Mouse (Mus musculus): ENCODE data around the gene Arrdc5. TPM values are rescaled to one million over a fixed set of nuclear protein-coding genes. Genes with fewer than 3 reads are reported as not detected.
A peak's percentile ranks its signal among the peaks of the same experiment; 100 is the strongest.

The Arrdc5 gene
- total RNA-seq, 2 experiments from 2014 or later, result not detected

DNA sequence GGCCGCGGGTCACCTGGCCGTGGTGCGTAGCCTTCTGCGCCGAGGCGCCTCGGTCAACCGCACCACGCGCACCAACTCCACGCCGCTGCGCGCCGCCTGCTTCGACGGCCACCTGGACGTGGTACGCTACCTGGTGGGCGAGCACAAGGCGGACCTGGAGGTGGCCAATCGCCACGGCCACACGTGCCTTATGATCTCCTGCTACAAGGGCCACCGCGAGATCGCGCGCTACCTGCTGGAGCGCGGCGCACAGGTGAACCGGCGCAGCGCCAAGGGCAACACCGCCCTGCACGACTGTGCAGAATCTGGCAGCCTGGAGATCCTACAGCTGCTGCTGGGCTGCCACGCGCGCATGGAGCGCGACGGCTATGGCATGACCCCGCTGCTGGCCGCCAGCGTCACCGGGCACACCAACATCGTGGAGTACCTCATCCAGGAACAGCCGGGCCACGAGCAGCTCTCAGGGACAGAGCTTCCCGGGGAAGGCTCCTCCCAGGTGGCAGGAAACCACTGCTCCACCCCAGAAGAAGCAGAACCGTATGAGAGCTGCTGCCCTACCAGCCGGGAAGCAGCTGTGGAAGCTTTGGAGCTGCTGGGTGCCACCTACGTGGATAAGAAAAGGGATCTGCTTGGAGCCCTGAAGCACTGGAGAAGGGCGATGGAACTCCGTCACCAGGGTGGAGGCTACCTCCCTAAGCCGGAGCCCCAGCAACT, 42.7 kb downstream of the Arrdc5 start:
- intact Hi-C loops (cut with DNase I), result loop anchor here (10.0 kb wide), 1 partner anchor 293 kb away; no protein-coding TSS in a partner anchor
- Histone ChIP-seq H3K4me3 (peak overlapping the region; percentile 87), H3K27ac (peak overlapping the region; percentile 98)
- DNase-seq, result peak; percentile 74
- no peak for TF ChIP-seq CTCF (IDR thresholded peaks at IDR 0.05)

DNA sequence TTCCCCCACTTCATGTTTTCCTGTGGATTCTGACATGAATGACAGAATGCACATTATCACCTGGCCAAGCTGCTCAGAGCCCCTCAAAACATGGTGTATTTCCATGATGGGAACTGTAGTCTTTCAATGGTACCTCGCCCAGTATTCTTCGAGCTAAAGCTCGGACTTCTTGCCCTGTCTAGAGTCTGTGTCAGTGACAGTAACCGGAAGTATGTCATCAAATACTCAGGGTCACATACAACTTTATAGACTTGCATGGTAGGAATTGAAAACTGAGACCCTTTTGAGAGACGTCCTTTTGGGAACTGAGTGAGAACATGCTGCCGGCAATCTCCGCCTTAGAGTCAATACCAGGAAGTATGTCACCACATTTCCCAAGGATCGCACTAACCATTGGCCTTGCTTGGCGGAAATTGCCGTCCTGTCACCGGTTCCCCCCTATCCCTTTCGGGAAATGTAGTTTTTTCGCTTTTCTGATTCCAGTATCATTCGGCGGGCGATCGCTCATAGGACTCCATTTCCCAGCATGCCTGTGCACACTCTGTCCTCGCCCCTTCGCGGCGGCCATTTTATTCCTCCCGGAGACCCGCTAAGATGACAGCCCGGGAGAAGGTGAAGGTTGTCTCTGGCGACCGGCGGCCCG, 43.7 kb downstream of the Arrdc5 start, which contains the start of gene Fem1a:
Gene Fem1a (plus strand): TSS at position 572 of the 643 bp plus-strand sequence.
- peak within 1 kb of the TSS; percentile 87 for H3K4me3 ChIP-seq
- DNase-seq, result peak; percentile 94
- TF ChIP-seq CTCF (IDR thresholded peaks at IDR 0.05), result no peak
- H3K27ac ChIP-seq, result peak within 1 kb of the TSS; percentile 98
- intact Hi-C loops (cut with DNase I), result loop anchor here (10.0 kb wide), 1 partner anchor 292 kb away; no protein-coding TSS in a partner anchor

DNA sequence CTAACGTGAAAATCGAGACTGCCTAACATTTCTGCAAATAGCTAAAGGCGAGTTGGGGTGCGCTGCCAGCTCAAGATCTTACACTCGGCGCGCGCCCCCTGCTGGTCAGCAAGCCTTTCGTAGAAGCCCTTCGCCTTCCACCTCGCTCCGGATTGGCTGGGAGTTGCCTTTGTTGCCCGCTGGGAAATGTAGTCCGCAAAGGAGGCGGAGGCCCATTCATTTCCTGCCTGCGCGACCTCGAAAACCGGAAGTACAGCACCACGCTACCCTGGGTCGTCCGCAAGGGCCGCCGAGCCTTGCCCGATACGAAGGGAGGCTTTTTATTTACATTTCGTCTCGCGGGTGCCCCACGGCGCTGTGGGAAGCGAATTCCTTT, 44.2 kb downstream of the Arrdc5 start:
- intact Hi-C loops (cut with DNase I), result loop anchor here (2.0 to 10.0 kb wide), 3 partner anchors 35 to 291 kb away; no protein-coding TSS in a partner anchor
- peak; percentile 87 for TF ChIP-seq CTCF (IDR thresholded peaks at IDR 0.05)
- H3K27ac ChIP-seq, result peak overlapping the region; percentile 98
- H3K4me3 ChIP-seq, result peak overlapping the region; percentile 87
- peak; percentile 99 for DNase-seq

DNA sequence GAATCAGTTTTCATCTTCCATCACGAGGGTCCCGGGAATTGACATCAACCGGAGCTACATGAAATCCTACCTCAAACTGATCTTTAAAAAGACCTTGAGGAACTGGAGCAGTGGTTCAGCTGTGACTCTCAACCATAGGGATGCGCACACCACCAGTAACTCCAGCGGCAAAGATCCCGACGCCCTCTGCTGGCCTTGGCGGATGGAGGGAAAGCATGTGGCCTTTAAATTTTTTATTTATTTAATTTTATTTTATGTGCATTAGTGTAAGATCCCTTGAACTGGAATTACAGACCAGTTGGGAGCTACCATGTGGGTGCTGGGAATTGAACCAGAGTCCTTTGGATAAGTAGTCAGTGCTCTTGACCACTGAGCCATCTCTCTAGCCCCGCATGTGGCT, 44.7 kb downstream of the Arrdc5 start:
- DNase-seq, result peak; percentile 44
- TF ChIP-seq CTCF (IDR thresholded peaks at IDR 0.05), result no peak
- Histone ChIP-seq H3K27ac (peak overlapping the region; percentile 98), H3K4me3 (peak overlapping the region; percentile 51)
- intact Hi-C loops (cut with DNase I), result loop anchor here (2.0 to 10.0 kb wide), 3 partner anchors 35 to 291 kb away; no protein-coding TSS in a partner anchor

DNA sequence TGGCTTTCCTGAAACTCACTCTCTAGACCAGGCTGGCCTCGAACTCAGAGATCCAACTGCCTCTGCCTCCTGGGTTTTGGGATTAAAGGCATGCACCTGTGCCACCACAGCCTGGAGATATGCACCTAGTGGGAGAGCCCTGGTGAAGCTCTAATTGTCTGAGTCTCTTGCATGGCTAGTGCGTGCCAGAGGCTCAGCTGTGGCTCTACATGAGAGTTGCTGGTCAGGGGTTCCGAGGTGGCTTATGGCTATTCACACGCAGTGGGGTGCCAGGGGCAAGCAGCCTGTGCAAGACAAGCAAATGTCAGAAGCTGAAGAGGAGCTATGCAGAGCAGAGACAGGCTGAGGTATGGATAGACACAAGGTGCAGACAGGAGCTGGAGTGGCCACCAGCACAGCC, 45.4 kb downstream of the Arrdc5 start:
- H3K4me3 ChIP-seq, result no peak overlapping the region
- TF ChIP-seq CTCF (IDR thresholded peaks at IDR 0.05), result no peak
- no peak overlapping the region for H3K27ac ChIP-seq
- no peak for DNase-seq
- intact Hi-C loops (cut with DNase I), result loop anchor here (2.0 to 10.0 kb wide), 4 partner anchors 34 to 290 kb away; no protein-coding TSS in a partner anchor

DNA sequence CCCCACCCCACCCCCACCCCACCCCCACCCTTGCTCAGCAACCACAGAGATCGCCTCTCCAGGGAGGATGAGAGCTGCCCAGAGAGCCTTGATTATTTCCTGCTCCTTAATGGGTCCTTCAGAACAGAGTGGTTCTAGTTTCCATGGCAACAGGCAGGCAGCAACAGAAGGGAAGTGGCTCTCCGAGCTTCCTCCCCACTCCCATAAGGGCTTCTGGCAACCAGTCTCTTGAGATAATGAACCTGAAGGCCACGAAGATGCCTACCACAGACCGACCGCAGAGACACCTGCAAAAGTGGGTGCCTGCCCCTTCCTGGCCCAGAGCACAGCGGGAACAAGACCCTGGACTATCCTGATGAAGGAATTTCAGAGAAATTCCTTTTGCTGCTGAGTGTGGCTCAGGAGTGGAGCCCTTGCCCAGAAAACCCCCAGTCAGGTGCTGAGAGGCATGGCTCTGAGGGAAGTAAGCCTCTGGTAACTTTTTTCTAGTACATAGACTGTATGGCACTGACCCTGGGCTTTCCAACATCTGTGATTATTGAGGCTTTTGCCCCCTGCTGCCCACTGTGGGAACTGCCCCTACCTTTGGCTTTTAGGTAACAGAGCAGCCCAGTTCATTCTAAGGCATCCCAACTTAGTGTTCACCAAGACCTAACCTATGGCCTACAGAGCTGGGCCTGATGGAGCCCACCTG, 48.8 kb downstream of the Arrdc5 start:
- TF ChIP-seq CTCF (IDR thresholded peaks at IDR 0.05), result peak; percentile 74
- Histone ChIP-seq H3K27ac (peak overlapping the region; percentile 40; the same call in 1 of the 2 replicates), H3K4me3 (no peak overlapping the region)
- intact Hi-C loops (cut with DNase I), result loop anchor here (5.0 to 10.0 kb wide), 2 partner anchors 54 to 286 kb away; no protein-coding TSS in a partner anchor
- DNase-seq, result peak; percentile 76

DNA sequence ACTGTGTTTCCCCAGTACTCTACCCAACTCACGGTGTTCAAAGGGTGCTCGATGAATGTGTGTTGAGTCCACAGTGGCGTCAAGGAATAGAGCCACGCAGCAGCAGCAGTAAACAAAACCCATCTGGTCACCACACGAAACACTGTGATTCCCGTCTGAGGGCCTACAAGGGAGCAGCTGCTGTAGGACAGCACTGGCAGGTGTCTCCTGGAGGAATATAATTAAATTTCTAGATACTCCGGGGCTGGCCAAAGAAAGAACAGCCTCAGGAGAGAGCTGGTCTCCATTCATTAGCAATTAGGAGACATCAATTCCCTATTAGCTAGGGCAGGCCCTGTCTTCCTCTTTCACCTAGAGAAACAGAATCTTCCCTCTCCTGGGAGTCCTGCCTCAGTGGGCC, 54.5 kb downstream of the Arrdc5 start:
- no peak for DNase-seq
- no peak for TF ChIP-seq CTCF (IDR thresholded peaks at IDR 0.05)
- no peak overlapping the region for H3K4me3 ChIP-seq
- no peak overlapping the region for H3K27ac ChIP-seq
- intact Hi-C loops (cut with DNase I), result no loop called here

Other genes starting within 250 kb of the Arrdc5 start
- 10 to 100 TPM; 55.6 to 64.3 TPM for gene Ubxn6, start 225.3 kb downstream of the Arrdc5 start, total RNA-seq (2021)
- 10 to 100 TPM; 23.8 to 26.3 TPM for gene Hdgfl2, start 220.7 kb downstream of the Arrdc5 start, total RNA-seq (2021)
- 100 to 1,000 TPM; 255 to 281 TPM for gene Plin4, start 190.5 kb downstream of the Arrdc5 start, total RNA-seq (2021)
- 10 to 100 TPM; 22.9 to 55.7 TPM for gene Plin5, start 182.7 kb downstream of the Arrdc5 start, total RNA-seq (2021)
- 10 to 100 TPM; 13.2 to 25.5 TPM for gene Lrg1, start 178.3 kb downstream of the Arrdc5 start, total RNA-seq (2021)
- 1 to 10 TPM; 1.9 to 3.2 TPM for gene Sema6b, start 159.9 kb downstream of the Arrdc5 start, total RNA-seq (2021)
- under 1 TPM; 0.25 to 0.43 TPM for gene Tnfaip8l1, start 137.8 kb downstream of the Arrdc5 start, total RNA-seq (2021)
- 10 to 100 TPM; 17.0 to 17.7 TPM for gene Mydgf, start 116.4 kb downstream of the Arrdc5 start, total RNA-seq (2021)
- gene Dpp9, start 81.4 kb downstream of the Arrdc5 start, total RNA-seq (2021), result 10 to 100 TPM; 34.0 to 43.2 TPM
- 100 to 1,000 TPM; 165 to 176 TPM for gene Fem1a, start 43.5 kb downstream of the Arrdc5 start, total RNA-seq (2021)
- 1 to 10 TPM; 2.7 to 3.4 TPM for gene Ticam1, start 23.5 kb downstream of the Arrdc5 start, total RNA-seq (2021)
- 10 to 100 TPM; 42.4 to 75.0 TPM for gene Plin3, start 7.4 kb downstream of the Arrdc5 start, total RNA-seq (2021)
- 1 to 10 TPM; 1.3 to 2.1 TPM for gene Uhrf1, start 3.0 kb upstream of the Arrdc5 start, total RNA-seq (2021)
- gene Kdm4b, start 25.8 kb upstream of the Arrdc5 start, total RNA-seq (2021), result 10 to 100 TPM; 25.6 to 27.3 TPM
- 10 to 100 TPM; 29.6 to 43.1 TPM for gene Ptprs, start 176.2 kb upstream of the Arrdc5 start, total RNA-seq (2021)
- not detected for gene Znrf4, start 212.1 kb upstream of the Arrdc5 start, total RNA-seq (2021)

Measured in gastrocnemius, adult 2 months (tissue).